Mouse (Mus musculus) lung, adult 2 months (tissue): ENCODE results near the gene Areg. TPM values are rescaled to one million over a fixed set of nuclear protein-coding genes. Genes with fewer than 3 reads are reported as not detected.

Source experiments
- DNase-seq: peaks from one replicate; pipeline ENCODE4 v3.0.0; 2022
- H3K4me1 ChIP-seq: fragments of 200-500 bp; 2 replicates; pipeline ENCODE4 v1.6.1; 2011; ENCODE audit warnings: low read length; ENCODE audit not compliant: control insufficient read depth, insufficient read depth
- H3K4me3 ChIP-seq: fragments of 200-500 bp; replicated peaks from 2 replicates; pipeline ENCODE3; 2011; ENCODE audit warnings: low read depth, mild to moderate bottlenecking, control low read depth, low read length; ENCODE audit errors: extremely low read depth
- CTCF ChIP-seq: fragments of 200-500 bp; IDR thresholded peaks from 2 replicates; pipeline ENCODE4 v1.5.1; 2011; ENCODE audit warnings: mild to moderate bottlenecking, low read length, control low read depth; ENCODE audit not compliant: insufficient read depth
- POLR2A ChIP-seq: fragments of 200-500 bp; IDR thresholded peaks from 2 replicates; pipeline ENCODE4 v1.6.1; 2011; ENCODE audit warnings: low read depth, mild to moderate bottlenecking, control low read depth, low read length, borderline replicate concordance; ENCODE audit errors: extremely low read depth
- WGBS: fragments of 180-500 bp; shearing (Covaris S2); methylation state at CpG from one replicate; pipeline ENCODE4 v1.1.7; 2018; 5-methylcytosine and 5-hydroxymethylcytosine counted together
- polyA plus RNA-seq: library from polyadenylated mRNA; depleted of rRNA; stranded (reverse); fragments of >200 nt; gene quantifications from 2 replicates; pipeline ENCODE4 v1.2.3, GENCODE M21; 2012; rRNA removed

Areg gene
- polyA plus RNA-seq, 1 experiment: 4.8 TPM

DNA sequence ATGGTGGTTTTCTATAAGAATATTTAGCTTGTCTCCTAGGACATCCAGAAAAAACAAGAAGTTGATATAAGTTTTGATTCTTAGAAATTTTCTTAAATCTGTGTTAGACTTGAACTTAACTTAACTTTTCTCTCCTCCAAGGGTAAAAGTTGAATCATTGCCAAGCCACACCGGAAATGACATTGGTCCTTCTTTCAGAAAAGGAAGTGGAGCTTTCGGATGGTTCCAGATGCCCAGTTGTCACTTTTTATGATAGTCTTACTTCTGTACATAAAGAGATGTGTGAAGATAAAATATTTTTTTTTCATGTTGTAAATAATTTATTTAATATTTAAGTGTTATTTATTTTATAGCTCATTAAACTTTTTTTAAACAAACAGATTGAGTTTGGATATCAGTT lies 8.7 kb downstream of the Areg start:
- TF ChIP-seq CTCF (no peak), POLR2A (no peak)
- Histone ChIP-seq H3K4me1 (no peaks in the 10 kb centered on the region), H3K4me3 (no peak overlapping the region)
- DNase-seq: no peak
- WGBS: 42% methylated on average over 2 of the region's 2 CpGs

DNA sequence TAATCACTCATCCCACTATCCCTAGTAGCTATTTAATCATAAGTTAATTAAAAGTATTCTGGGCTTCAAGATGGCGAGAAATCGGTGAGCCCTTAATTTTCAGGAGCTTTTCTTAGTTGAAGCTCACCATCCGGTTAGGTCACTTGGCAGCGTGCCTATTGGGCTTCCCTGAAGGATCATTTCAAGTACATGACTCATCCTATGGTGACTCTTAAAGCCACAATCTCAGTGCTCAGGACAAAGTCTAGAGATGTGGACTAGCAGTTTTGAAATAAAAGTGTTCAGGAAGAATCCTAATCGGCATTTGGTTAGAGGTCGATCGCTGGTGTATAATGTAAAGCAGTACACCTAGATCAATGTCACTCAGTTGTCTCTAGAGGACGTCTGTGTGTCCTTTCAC lies 17.3 kb downstream of the Areg start:
- 66% methylated on average over 8 of the region's 8 CpGs for WGBS
- TF ChIP-seq POLR2A (no peak), CTCF (no peak)
- no peak for DNase-seq

DNA sequence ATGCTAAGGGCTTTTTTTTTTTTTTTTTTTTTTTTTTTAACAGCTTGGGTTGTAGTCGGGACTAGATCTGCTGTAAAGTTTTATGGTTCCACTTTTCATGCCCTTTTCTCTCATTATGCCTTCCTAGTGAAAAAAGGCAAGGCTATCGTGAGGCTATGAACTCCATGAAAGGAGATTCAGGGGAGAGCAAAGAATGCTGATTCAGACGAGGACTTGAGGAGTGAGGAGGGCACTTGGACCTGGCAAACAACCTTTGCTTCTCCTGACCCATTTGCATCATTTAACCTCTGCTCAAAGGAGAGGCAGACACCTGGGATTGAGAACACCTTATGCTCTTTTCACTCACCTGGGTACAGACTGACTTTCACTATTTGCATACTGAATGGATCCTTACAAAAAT lies 17.8 kb downstream of the Areg start:
- WGBS: 36% methylated on average over 3 of the region's 3 CpGs
- H3K4me1 ChIP-seq: no peaks in the 10 kb centered on the region; the same call in 1 of the 2 replicates
- no peak overlapping the region for H3K4me3 ChIP-seq
- TF ChIP-seq POLR2A: no peak
- TF ChIP-seq CTCF: no peak
- DNase-seq: no peak

More for the DNA sequence above, 17.3 kb downstream of the Areg start:
- Histone ChIP-seq H3K4me1 (no peaks in the 10 kb centered on the region; the same call in 1 of the 2 replicates), H3K4me3 (no peak overlapping the region)

DNA sequence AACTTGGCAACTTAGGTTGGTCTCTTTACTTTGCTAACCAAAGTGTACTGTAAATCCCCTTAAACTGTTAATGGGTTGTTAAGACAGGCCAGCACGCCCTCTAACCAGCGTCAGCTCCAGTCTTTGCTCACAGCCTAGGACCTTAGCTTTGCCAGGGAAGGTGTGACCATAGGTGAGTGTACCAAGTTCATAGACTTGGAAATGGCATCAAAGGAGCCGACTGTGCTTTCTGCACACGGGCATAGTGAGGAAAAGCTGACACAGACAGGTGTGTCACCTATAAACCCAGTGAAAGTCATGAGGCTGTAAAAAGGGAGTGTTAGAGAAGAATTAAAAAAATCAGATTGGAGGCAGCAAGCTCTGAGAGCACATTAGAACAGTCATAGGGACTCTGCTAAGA lies 23.4 kb downstream of the Areg start:
- TF ChIP-seq POLR2A (no peak), CTCF (no peak)
- Histone ChIP-seq H3K4me3 (no peak overlapping the region), H3K4me1 (no peaks in the 10 kb centered on the region)
- WGBS: 71% methylated on average over 4 of the region's 4 CpGs
- no peak for DNase-seq

DNA sequence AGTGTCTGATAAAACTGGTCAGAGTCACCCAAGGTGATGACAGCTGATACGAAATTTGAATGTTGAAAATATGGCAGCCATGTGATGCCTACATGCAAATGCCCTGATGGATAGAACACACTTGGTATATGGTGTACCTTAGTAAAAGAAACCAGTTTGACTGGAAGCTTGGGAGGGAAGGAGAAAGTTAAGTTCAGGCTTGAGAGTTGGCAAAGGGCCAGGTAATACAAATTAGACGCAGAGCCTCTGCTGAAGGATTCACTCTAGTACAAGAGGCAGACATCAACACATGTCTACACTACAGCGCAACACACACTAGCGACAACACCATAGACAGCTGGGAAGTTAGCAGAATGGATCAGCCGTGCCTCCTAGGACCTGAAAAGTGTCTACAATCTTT lies 27.2 kb downstream of the Areg start:
- Histone ChIP-seq H3K4me3 (no peak overlapping the region), H3K4me1 (no peaks in the 10 kb centered on the region)
- DNase-seq: no peak
- 70% methylated on average over 5 of the region's 5 CpGs for WGBS
- no peak for TF ChIP-seq POLR2A
- TF ChIP-seq CTCF: no peak

DNA sequence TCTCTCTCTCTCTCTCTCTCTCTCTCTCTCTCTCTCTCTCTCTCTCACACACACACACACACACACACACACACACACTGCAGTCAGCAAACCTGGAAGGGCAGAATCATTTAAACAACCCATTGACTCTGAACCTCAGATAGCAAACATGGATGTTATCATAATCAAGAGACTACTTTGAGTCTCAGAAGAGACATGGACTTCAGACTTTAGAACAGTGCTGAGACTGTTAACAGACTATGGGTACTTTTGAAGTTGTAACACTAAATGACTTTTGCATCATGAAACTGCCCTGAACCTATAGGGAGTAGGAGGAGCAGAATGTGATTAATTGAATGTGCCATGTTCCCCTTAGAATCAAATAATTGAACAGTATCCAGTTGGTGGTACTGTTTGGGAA lies 37.0 kb downstream of the Areg start:
- Histone ChIP-seq H3K4me3 (no peak overlapping the region), H3K4me1 (no peaks in the 10 kb centered on the region)
- DNase-seq: no peak
- no peak for TF ChIP-seq POLR2A
- TF ChIP-seq CTCF: no peak

DNA sequence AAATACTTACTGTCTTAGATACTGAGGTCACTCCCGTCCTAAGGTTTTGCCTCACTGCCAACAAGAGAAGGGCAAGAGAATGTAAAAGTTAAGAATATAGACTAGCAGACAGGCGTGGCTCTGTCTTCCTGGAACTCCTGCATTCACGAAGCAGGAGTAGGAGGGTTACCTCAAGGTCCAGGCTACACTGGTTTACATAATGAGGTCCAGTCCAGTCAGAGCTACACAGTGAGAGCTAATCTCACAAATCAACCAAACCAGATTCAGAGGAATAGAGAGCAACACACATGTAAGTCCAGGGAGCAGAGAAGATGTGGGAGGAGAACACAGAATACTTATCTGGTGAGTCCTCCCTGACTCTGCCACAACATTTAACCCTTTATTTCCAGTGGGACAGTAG lies 55.2 kb downstream of the Areg start:
- WGBS: 57% methylated on average over 3 of the region's 3 CpGs
- TF ChIP-seq CTCF: no peak
- TF ChIP-seq POLR2A: no peak
- no peaks in the 10 kb centered on the region for H3K4me1 ChIP-seq
- DNase-seq: no peak
- no peak overlapping the region for H3K4me3 ChIP-seq

Other genes with a start within 250 kb of the Areg start
- 1.9 and 2.5 TPM in 2 replicates for gene Cxcl1, start 248.4 kb upstream of the Areg start, polyA plus RNA-seq
- gene Cxcl2, start 235.7 kb upstream of the Areg start, polyA plus RNA-seq: 2.2 TPM in 2 replicates
- gene Mthfd2l, start 208.5 kb upstream of the Areg start, polyA plus RNA-seq: 21.9 and 40.0 TPM in 2 replicates
- gene Epgn, start 112.1 kb upstream of the Areg start, polyA plus RNA-seq: not detected in 2 replicates
- 0.02 and 1.2 TPM in 2 replicates for gene Ereg, start 65.0 kb upstream of the Areg start, polyA plus RNA-seq